Mouse (Mus musculus) hindbrain, embryonic 11.5 days (tissue): Measurements from ENCODE around the gene Ugt1a5. TPM values are rescaled to one million over a fixed set of nuclear protein-coding genes. Genes with fewer than 3 reads are reported as not detected.

Experiments used
- ATAC-seq: fragments of 200-750 bp; cut with Nextera tagmentation; 2 replicates; pipeline ENCODE4 v1.8.0; 2017; ENCODE audit warnings: mild to moderate bottlenecking, moderate TSS enrichment, moderate library complexity; ENCODE audit not compliant: low FRiP score
- DNase-seq: peaks from one replicate; pipeline ENCODE4 v3.0.0-alpha.2; 2015; ENCODE audit warnings: low spot score
- H3K27ac ChIP-seq: fragments of 300-500 bp; sonication (generic); 2 replicates; pipeline ENCODE4 v1.5.1; 2014; ENCODE audit warnings: mild to moderate bottlenecking, low read depth, low read length
- H3K27me3 ChIP-seq: fragments of 300-500 bp; sonication (generic); 2 replicates; pipeline ENCODE4 v1.6.1; 2014; ENCODE audit warnings: mild to moderate bottlenecking, low read length, moderate library complexity, mixed read lengths; ENCODE audit not compliant: control insufficient read depth, insufficient read depth
- H3K36me3 ChIP-seq: fragments of 300-500 bp; sonication (generic); 2 replicates; pipeline ENCODE4 v1.6.1; 2014; ENCODE audit warnings: mild to moderate bottlenecking, low read length, moderate library complexity, mixed read lengths; ENCODE audit not compliant: control insufficient read depth, insufficient read depth
- H3K4me1 ChIP-seq: fragments of 300-500 bp; sonication (generic); replicated peaks from 2 replicates; pipeline ENCODE4 v1.6.1; 2014; ENCODE audit warnings: low read length, mixed read lengths; ENCODE audit not compliant: control insufficient read depth, insufficient read depth
- H3K4me2 ChIP-seq: fragments of 300-500 bp; sonication (generic); replicated peaks from 2 replicates; pipeline ENCODE4 v1.6.1; 2014; ENCODE audit warnings: mild to moderate bottlenecking, low read depth, low read length
- H3K4me3 ChIP-seq: fragments of 300-500 bp; sonication (generic); 2 replicates; pipeline ENCODE4 v1.5.1; 2014; ENCODE audit warnings: low read depth, low read length
- H3K9ac ChIP-seq: fragments of 300-500 bp; sonication (generic); 2 replicates; pipeline ENCODE4 v1.6.1; 2014; ENCODE audit warnings: low read depth, low read length
- H3K9me3 ChIP-seq: fragments of 300-500 bp; sonication (generic); 2 replicates; pipeline ENCODE4 v1.6.1; 2016; ENCODE audit warnings: low read length; ENCODE audit not compliant: control insufficient read depth
- WGBS: fragments of 180-500 bp; shearing (Covaris S2); extraction: QIAGEN DNeasy Blood & Tissue Kit; methylation state at CpG from one replicate; pipeline ENCODE4 v1.1.7; 2014; 5-methylcytosine and 5-hydroxymethylcytosine counted together
- polyA plus RNA-seq: library from polyadenylated mRNA; unstranded; fragments of >200 nt; fragmentation: Nextera tagmentation; extraction: Ambion mirVana; gene quantifications from 2 replicates; pipeline ENCODE4 v1.2.1, GENCODE M21; 2014

Gene Ugt1a5
- polyA plus RNA-seq, 1 experiment from 2014 or later: not detected

- Histone ChIP-seq H3K27ac (no peak overlapping the region), H3K9me3 (peaks cover 33% of the 10 kb centered on the region), H3K36me3 (peaks cover 57% of the 10 kb centered on the region), H3K4me2 (no peak overlapping the region), H3K27me3 (no peaks in the 10 kb centered on the region), H3K4me3 (no peak overlapping the region), H3K4me1 (no peaks in the 10 kb centered on the region), H3K9ac (no peak overlapping the region)
- ATAC-seq: no peak
- DNase-seq: no peak
- 90% methylated on average over 4 of the region's 4 CpGs for WGBS
Observed at GRCm38 (mm10) chr1:88262255-88262654, 96.4 kb downstream of the Ugt1a5 start.

- H3K27me3 ChIP-seq: no peaks in the 10 kb centered on the region
- DNase-seq: no peak
- H3K27ac ChIP-seq: no peak overlapping the region
- no peak overlapping the region for H3K4me2 ChIP-seq
- peaks cover 64% of the 10 kb centered on the region for H3K36me3 ChIP-seq
- H3K4me1 ChIP-seq: no peaks in the 10 kb centered on the region
- peaks cover 27% of the 10 kb centered on the region for H3K9me3 ChIP-seq
- no peak overlapping the region for H3K4me3 ChIP-seq
- ATAC-seq: no peak
- H3K9ac ChIP-seq: no peak overlapping the region
- WGBS: 79% methylated on average over 6 of the region's 6 CpGs
Observed at GRCm38 (mm10) chr1:88262961-88263360, 97.1 kb downstream of the Ugt1a5 start.

DNA sequence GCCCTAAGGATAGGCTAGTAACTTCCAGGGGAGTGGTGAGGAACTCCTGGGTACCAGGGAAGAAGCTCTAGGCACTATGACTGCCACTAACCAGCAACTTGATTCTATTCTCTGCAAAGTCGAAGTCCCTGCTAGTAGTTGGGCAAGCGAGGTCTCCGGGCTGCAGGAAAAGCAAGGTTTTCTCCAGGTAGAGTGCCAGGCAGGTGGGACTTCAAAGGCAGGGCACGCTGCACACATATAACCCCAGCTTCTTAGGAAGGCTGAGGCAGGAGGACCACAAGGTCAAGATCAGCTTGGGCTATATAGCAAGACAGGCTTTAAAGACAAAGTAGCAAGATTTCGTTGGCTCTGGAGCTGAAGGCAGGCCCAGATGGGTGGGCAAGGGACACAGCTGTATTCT, 98.0 kb downstream of the Ugt1a5 start:
- Histone ChIP-seq H3K9ac (no peak overlapping the region), H3K9me3 (peaks cover 25% of the 10 kb centered on the region), H3K36me3 (peaks cover 72% of the 10 kb centered on the region), H3K4me3 (no peak overlapping the region), H3K4me1 (no peaks in the 10 kb centered on the region), H3K27ac (no peak overlapping the region), H3K27me3 (no peaks in the 10 kb centered on the region), H3K4me2 (no peak overlapping the region)
- WGBS: 91% methylated on average over 5 of the region's 5 CpGs
- no peak for DNase-seq
- ATAC-seq: no peak

- peaks cover 22% of the 10 kb centered on the region for H3K9me3 ChIP-seq
Observed at GRCm38 (mm10) chr1:88264237-88264868, 98.5 kb downstream of the Ugt1a5 start.

GRCm38 (mm10) chr1:88264869-88265240, 99.0 kb downstream of the Ugt1a5 start:
- no peak overlapping the region for H3K4me2 ChIP-seq
- H3K9me3 ChIP-seq: peaks cover 20% of the 10 kb centered on the region
- 77% methylated on average over 4 of the region's 4 CpGs for WGBS
- ATAC-seq (no peak), DNase-seq (no peak)
- no peak overlapping the region for H3K27ac ChIP-seq
- no peak overlapping the region for H3K9ac ChIP-seq
- H3K4me1 ChIP-seq: no peaks in the 10 kb centered on the region
- no peaks in the 10 kb centered on the region for H3K27me3 ChIP-seq
- H3K4me3 ChIP-seq: no peak overlapping the region
- peaks cover 81% of the 10 kb centered on the region for H3K36me3 ChIP-seq

More at GRCm38 (mm10) chr1:88264237-88264868, 98.5 kb downstream of the Ugt1a5 start:
- H3K27ac ChIP-seq: no peak overlapping the region
- no peak overlapping the region for H3K4me2 ChIP-seq
- H3K9ac ChIP-seq: no peak overlapping the region
- no peaks in the 10 kb centered on the region for H3K4me1 ChIP-seq
- no peak for ATAC-seq
- no peak for DNase-seq
- peaks cover 77% of the 10 kb centered on the region for H3K36me3 ChIP-seq
- no peaks in the 10 kb centered on the region for H3K27me3 ChIP-seq
- WGBS: 90% methylated on average over 7 of the region's 7 CpGs
- no peak overlapping the region for H3K4me3 ChIP-seq

DNA sequence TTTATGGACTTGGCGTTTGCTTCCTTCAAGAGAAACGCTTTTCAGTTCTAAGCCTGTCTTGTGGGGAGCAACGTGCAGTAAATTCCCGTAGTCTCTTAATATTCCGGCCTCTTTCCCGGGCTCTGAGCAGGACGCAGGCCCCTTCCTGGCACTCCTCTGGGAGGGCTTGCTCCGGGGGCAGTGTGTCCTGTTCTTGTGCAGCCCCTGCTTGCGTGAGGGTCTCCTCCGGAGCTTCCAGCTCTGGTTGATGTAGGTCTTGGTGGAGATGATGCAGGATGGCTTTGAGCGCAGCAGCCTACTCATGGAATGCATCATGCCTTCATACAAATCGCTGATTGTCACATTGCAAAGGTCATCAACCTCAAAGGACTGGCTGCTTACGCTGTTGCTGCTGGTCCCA, 100.3 kb downstream of the Ugt1a5 start:
- no peaks in the 10 kb centered on the region for H3K4me1 ChIP-seq
- H3K9me3 ChIP-seq: peaks cover 12% of the 10 kb centered on the region
- no peak overlapping the region for H3K4me2 ChIP-seq
- no peak for DNase-seq
- H3K9ac ChIP-seq: no peak overlapping the region
- no peak overlapping the region for H3K27ac ChIP-seq
- no peaks in the 10 kb centered on the region for H3K27me3 ChIP-seq
- WGBS: 88% methylated on average over 13 of the region's 13 CpGs
- no peak for ATAC-seq
- peaks cover 81% of the 10 kb centered on the region for H3K36me3 ChIP-seq
- no peak overlapping the region for H3K4me3 ChIP-seq

DNA sequence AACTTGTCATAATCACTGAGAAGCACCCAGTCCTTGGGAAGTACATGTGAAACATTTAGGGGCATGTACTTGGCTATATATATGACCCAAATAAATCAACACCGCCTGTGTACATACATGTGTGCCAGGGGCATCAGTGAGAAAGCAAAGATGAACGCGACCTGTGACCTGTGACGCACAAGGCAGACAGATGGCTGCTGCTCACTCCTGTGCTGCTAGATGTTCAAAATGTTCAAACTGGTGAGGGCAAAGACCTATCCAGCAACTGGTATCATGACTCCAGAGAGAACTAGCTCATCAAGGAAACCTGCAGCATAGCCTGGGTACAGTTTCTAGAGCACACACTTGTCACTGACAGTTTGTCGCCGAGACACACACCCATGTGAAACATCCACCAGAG, 101.7 kb downstream of the Ugt1a5 start:
- ATAC-seq (peak; percentile 20; the same call in 1 of the 2 replicates), DNase-seq (no peak)
- Histone ChIP-seq H3K36me3 (peaks cover 84% of the 10 kb centered on the region), H3K9me3 (peaks cover 10% of the 10 kb centered on the region; the same call in 1 of the 2 replicates), H3K4me2 (no peak overlapping the region), H3K9ac (no peak overlapping the region), H3K27me3 (no peaks in the 10 kb centered on the region), H3K27ac (no peak overlapping the region), H3K4me1 (no peaks in the 10 kb centered on the region), H3K4me3 (no peak overlapping the region)
- WGBS: 94% methylated on average over 6 of the region's 6 CpGs

- no peak for ATAC-seq
- no peak overlapping the region for H3K4me3 ChIP-seq
- H3K4me2 ChIP-seq: no peak overlapping the region
- peaks cover 82% of the 10 kb centered on the region for H3K36me3 ChIP-seq
- no peaks in the 10 kb centered on the region for H3K4me1 ChIP-seq
- no peak overlapping the region for H3K9ac ChIP-seq
- no peak for DNase-seq
- no peak overlapping the region for H3K27ac ChIP-seq
- peaks cover 10% of the 10 kb centered on the region; the same call in 1 of the 2 replicates for H3K9me3 ChIP-seq
- WGBS: 89% methylated on average over 6 of the region's 6 CpGs
- H3K27me3 ChIP-seq: no peaks in the 10 kb centered on the region
Observed at GRCm38 (mm10) chr1:88268070-88268469, 102.3 kb downstream of the Ugt1a5 start.
